Mouse (Mus musculus) liver, embryonic 14.5 days (tissue): ENCODE data around the gene Plek2. TPM values are rescaled to one million over a fixed set of nuclear protein-coding genes. Genes with fewer than 3 reads are reported as not detected.

Experiments
- ATAC-seq: fragments of 200-750 bp; cut with Nextera tagmentation; 2 replicates; pipeline ENCODE4 v1.8.0; 2017; ENCODE audit warnings: moderate number of reproducible peaks, mild to moderate bottlenecking, moderate library complexity; ENCODE audit not compliant: insufficient read depth
- DNase-seq, 3 experiments: peaks; one replicate each; pipeline ENCODE4 v3.0.0-alpha.2; 2012 to 2013; ENCODE audit warnings: low read depth in 3 of 3, low spot score in 3 of 3
- H3K27ac ChIP-seq: fragments of 300-500 bp; sonication (generic); 2 replicates; pipeline ENCODE4 v1.5.1; 2014; ENCODE audit warnings: moderate library complexity, mild to moderate bottlenecking, control low read depth, inconsistent platforms
- H3K27me3 ChIP-seq: fragments of 300-500 bp; sonication (generic); 2 replicates; pipeline ENCODE4 v1.6.1; 2014; ENCODE audit warnings: mild to moderate bottlenecking, low read length, moderate library complexity; ENCODE audit not compliant: control insufficient read depth, insufficient read depth
- H3K36me3 ChIP-seq: fragments of 300-500 bp; sonication (generic); replicated peaks from 2 replicates; pipeline ENCODE4 v1.6.1; 2014; ENCODE audit warnings: low read depth; ENCODE audit not compliant: control insufficient read depth, insufficient read depth
- H3K4me1 ChIP-seq, 2 experiments: fragments of 200-500 bp in 1 of 2; fragments of 300-500 bp in 1 of 2; sonication (generic) in 1 of 2; replicated peaks; 2 replicates each; pipeline ENCODE4 v1.6.1; 2012 to 2014; ENCODE audit warnings: antibody characterized with exemption in 1 of 2, inconsistent platforms in 1 of 2, low read length in 1 of 2; ENCODE audit not compliant: control insufficient read depth in 2 of 2, insufficient read depth in 2 of 2
- H3K4me2 ChIP-seq: fragments of 300-500 bp; sonication (generic); 2 replicates; pipeline ENCODE4 v1.6.1; 2014; ENCODE audit warnings: low read depth, mild to moderate bottlenecking, control low read depth, moderate library complexity
- H3K4me3 ChIP-seq, 2 experiments: fragments of 200-500 bp in 1 of 2; fragments of 300-500 bp in 1 of 2; sonication (generic) in 1 of 2; 2 replicates each; pipeline ENCODE4 v1.5.1; 2012 to 2014; ENCODE audit warnings: low read depth in 2 of 2, low read length in 2 of 2, mild to moderate bottlenecking in 2 of 2, control low read depth in 1 of 2, inconsistent platforms in 1 of 2, moderate library complexity in 1 of 2; ENCODE audit not compliant: insufficient read depth in 1 of 2
- H3K9ac ChIP-seq: fragments of 300-500 bp; sonication (generic); replicated peaks from 2 replicates; pipeline ENCODE4 v1.6.1; 2014; ENCODE audit warnings: mild to moderate bottlenecking, control low read depth, moderate library complexity
- H3K9me3 ChIP-seq: fragments of 300-500 bp; sonication (generic); 2 replicates; pipeline ENCODE4 v1.6.1; 2016; ENCODE audit warnings: low read length, mixed read lengths; ENCODE audit not compliant: control insufficient read depth
- CTCF ChIP-seq: IDR thresholded peaks from 2 replicates; pipeline ENCODE4 v1.5.1; 2016; ENCODE audit warnings: antibody characterized with exemption, low read depth, control low read depth
- EP300 ChIP-seq: IDR thresholded peaks from 2 replicates; pipeline ENCODE4 v1.6.1; 2016; ENCODE audit warnings: antibody characterized with exemption, low read depth
- whole genome bisulfite sequencing: fragments of 180-500 bp; shearing (Covaris S2); extraction: QIAGEN DNeasy Blood & Tissue Kit; methylation state at CpG from one replicate; pipeline ENCODE4 v1.1.7; 2014; ENCODE audit not compliant: insufficient replicate concordance; 5-methylcytosine and 5-hydroxymethylcytosine counted together
- polyA plus RNA-seq, 2 experiments: library from polyadenylated mRNA; depleted of rRNA in 1 of 2; stranded (reverse) in 1 of 2; unstranded in 1 of 2; fragments of >200 nt; fragmentation: Nextera tagmentation in 1 of 2; extraction: Ambion mirVana in 1 of 2; gene quantifications; 2 replicates each; pipeline versions ENCODE4 v1.2.1 to v1.2.3; 2012 to 2014

Gene Plek2
- polyA plus RNA-seq, 2 experiments: 21.5 to 51.0 TPM

GRCm38 (mm10) chr12:78921421-78921820 is 14.7 kb upstream of the Plek2 start:
- no peak overlapping the region for H3K27ac ChIP-seq
- no peak for DNase-seq

GRCm38 (mm10) chr12:78919079-78919712 is 12.4 kb upstream of the Plek2 start:
- WGBS: 28% methylated on average over 16 of the region's 16 CpGs
- DNase-seq: peak; percentile 70 to 75 (median 72)
- no peaks in the 10 kb centered on the region for H3K36me3 ChIP-seq
- H3K27me3 ChIP-seq: no peaks in the 10 kb centered on the region
- no peak overlapping the region for H3K4me3 ChIP-seq
- H3K4me2 ChIP-seq: peak overlapping the region; percentile 36
- 0 out of 2 replicates have a peak overlapping the region, but pooled peaks have one; percentile 7 for H3K9ac ChIP-seq
- TF ChIP-seq CTCF (peak; percentile 95), EP300 (no peak)
- peaks cover 21 to 31% of the 10 kb centered on the region in 2 experiments for H3K4me1 ChIP-seq
- no peak overlapping the region for H3K27ac ChIP-seq
- peak; percentile 13; the same call in 1 of the 2 replicates for ATAC-seq
- H3K9me3 ChIP-seq: no peaks in the 10 kb centered on the region

More at GRCm38 (mm10) chr12:78921421-78921820, 14.7 kb upstream of the Plek2 start:
- Histone ChIP-seq H3K36me3 (no peaks in the 10 kb centered on the region), H3K9ac (no peak overlapping the region), H3K4me2 (no peak overlapping the region), H3K4me3 (no peak overlapping the region), H3K27me3 (no peaks in the 10 kb centered on the region), H3K4me1 (peaks cover 4 to 9% of the 10 kb centered on the region in 2 experiments), H3K9me3 (no peaks in the 10 kb centered on the region)
- TF ChIP-seq CTCF: no peak
- no peak for TF ChIP-seq EP300
- ATAC-seq: no peak
- WGBS: 74% methylated on average over 4 of the region's 4 CpGs

GRCm38 (mm10) chr12:78918227-78919078 is 11.7 kb upstream of the Plek2 start:
- H3K9me3 ChIP-seq: no peaks in the 10 kb centered on the region
- no peak overlapping the region for H3K27ac ChIP-seq
- 16% methylated on average over 11 of the region's 11 CpGs for WGBS
- DNase-seq (peak; percentile 80 to 87 (median 84)), ATAC-seq (peak; percentile 47)
- TF ChIP-seq EP300 (no peak), CTCF (peak; percentile 97)
- H3K4me1 ChIP-seq: peaks cover 28 to 37% of the 10 kb centered on the region in 2 experiments
- H3K4me2 ChIP-seq: peak overlapping the region; percentile 36
- H3K4me3 ChIP-seq: 0 out of 4 replicates have a peak overlapping the region, but pooled peaks of 1 of the 2 experiments have one; percentile 21
- no peaks in the 10 kb centered on the region; the same call in 1 of the 2 replicates for H3K27me3 ChIP-seq
- 0 out of 2 replicates have a peak overlapping the region, but pooled peaks have one; percentile 7 for H3K9ac ChIP-seq
- no peaks in the 10 kb centered on the region for H3K36me3 ChIP-seq

- H3K4me1 ChIP-seq: peaks cover 33 to 42% of the 10 kb centered on the region in 2 experiments
- no peak overlapping the region for H3K4me3 ChIP-seq
- peak overlapping the region; percentile 90 for H3K27ac ChIP-seq
- 65% methylated on average over 3 of the region's 3 CpGs for WGBS
- no peak for ATAC-seq
- H3K36me3 ChIP-seq: no peaks in the 10 kb centered on the region
- H3K27me3 ChIP-seq: peaks cover 4% of the 10 kb centered on the region
- no peak for DNase-seq
- H3K9me3 ChIP-seq: no peaks in the 10 kb centered on the region
- no peak overlapping the region for H3K9ac ChIP-seq
- H3K4me2 ChIP-seq: peak overlapping the region; percentile 5; the same call in 1 of the 2 replicates
- no peak for TF ChIP-seq EP300
- TF ChIP-seq CTCF: peak; percentile 73
Measured at GRCm38 (mm10) chr12:78916278-78916677, 9.5 kb upstream of the Plek2 start.
